Mouse (Mus musculus): Measurements from ENCODE around the gene Klri2.
"Not testable (repeated sequence)": the region's sequence is repeated elsewhere in the genome, so short reads cannot be mapped to it uniquely, and the experiment has no call there.

Gene Klri2

DNA sequence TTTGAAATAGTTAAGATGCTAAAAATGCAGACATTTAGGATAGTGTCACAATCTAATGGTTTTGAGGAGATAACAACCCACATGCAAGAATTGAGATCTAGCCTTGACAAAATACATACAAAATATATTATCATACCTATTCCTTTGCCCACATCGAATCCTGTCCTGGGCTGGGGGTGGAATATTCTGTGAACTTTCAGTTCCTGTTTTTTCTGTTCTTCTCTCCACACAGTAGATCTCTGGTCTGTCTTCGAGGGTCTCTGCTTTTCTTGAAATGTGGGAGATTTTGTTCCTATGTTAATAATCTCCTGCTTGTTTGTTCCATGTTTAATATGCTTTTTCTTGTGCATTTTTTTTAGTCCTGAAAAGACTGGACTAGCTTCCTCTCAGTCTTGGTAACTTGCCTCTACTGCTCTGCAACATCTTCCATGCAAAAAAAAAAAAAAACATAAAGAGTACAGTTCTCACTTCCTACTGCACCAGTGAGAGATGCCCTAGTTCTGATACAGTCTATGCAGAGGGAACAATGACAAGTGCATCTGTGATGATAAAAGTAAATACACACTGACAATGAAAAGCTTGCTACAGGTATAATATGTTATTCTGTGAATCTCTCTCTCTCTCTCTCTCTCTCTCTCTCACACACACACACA, at the start of gene Klri2:
Gene Klri2, minus strand, starts transcription at position 416 of the 653 bp plus-strand sequence.
- no peak for DNase-seq

DNA sequence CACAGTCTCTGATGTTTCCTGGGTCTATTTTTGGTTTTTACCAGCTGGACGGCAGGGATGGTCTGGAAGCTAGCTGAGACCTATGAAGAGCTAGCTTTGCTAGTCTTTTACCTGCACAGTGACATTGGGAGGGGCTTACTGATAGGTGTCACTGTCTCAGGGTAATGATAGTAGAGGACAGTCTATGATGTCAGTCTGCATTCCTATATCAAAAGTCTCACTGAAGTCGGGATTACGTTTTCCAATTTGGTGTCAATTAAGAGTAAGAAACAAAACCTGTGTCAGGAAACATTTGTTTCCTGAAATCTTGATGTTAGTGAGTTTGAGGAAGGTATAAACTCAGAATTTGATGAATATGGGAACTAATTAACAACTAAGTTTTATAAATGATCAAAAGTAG, 43.9 kb upstream of the Klri2 start, which contains the start of gene Gm156:
Gene Gm156, minus strand, starts transcription at position 101 of the 400 bp plus-strand sequence.
- not testable (repeated sequence) for DNase-seq

DNA sequence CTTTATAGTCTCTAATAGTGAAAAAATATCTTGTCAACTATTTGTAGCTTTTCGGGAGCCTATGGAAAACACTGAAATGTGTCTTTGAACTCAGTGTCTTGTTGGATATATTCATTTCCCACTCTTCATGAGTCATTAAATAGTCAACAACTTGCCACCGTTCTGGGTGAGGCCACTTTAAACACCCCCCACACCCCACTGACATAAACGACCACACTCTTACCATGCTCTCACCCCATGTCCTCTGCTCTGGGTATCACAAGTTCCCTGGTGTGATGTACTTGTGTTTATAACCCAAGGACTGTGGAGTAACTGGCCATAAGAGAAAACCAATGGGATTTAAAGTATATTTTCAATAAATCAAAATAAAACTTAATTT, 7.4 kb upstream of the Klri2 start:
- DNase-seq, result no peak

DNA sequence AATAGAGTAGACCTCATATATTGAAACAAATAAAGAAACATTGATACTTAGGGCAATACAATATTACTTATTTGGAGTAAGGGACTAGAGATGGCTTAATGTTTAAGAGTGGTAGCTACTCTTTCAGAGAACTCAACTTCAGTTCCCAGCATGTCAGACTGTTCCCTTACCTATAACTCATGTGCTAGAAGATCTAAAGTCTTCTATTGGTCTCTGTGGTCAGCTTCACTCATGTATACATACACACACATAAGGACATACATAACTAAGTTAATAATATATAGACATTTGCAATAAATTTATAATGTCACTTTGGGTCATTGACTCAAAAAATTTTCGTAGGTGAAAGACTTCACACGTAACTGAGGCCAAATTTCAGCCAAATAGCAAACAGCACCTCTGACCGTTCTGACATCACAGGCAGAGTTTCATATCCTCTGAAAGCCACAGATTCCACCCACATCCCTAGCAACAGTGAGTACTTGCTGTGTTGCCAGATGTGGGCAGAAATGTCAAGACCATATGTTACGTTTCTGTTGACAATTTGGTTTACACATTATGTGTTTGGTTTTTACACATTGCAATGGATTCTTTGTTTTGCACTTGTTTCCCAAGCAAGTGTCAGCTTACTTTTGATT, 6.9 kb upstream of the Klri2 start:
- DNase-seq, result no peak

DNA sequence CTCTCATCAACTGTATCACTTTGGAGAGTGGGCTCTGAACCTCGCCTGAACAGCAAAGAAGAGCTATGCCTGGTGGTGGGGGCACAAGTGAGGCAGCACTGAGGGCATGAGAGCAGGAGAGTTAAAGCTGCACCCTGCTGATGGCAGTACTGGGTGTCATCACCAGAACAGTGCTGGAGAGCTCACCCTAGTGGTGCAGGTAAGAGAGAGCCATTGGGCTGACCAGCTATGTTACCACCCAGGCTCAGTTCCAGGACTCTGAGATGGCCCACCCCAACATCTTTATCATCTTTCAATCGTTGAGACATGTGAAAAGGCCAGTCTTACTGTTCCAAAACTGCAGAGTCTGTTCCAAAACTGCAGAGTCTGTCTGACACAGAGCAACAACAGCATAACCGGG, 5.9 kb upstream of the Klri2 start:
- DNase-seq, result no peak

DNA sequence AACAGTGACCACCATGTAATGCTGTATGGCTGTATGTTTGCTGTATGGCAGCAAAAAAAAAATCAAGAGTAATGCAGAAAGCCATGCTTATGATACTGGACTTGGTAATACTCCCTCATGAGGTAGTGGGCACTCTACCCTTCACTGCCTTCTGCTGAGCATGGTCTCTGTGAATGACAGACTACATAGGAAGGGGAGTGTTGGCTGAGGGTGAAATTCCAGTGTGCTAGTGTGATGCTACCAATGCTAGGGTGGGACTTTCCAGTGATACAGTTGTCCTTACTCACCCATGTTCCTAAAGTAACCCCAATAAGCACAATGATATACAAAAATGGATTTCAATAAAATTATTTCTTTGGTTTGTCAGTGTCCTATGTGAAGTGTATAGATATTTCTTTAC, 3.9 kb downstream of the Klri2 start:
- no peak for DNase-seq

DNA sequence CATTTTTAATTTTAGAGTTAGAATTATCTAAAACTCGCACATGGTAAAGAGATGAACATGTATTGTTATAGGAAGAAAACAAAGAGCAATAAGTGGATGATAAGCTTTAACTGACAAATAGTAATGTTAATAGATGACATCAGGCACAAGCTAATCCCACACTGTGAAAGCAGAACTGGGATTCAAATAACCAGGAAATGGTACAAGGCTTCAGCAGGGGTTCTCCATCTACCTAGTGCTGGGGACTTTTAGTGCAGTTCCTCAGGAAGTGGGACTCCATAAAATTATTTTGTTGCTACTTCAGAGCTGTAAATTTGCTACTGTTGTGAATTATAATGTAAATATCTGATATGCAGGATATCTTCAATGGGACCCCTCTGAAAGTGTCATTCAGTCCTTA, 13.0 kb downstream of the Klri2 start:
- no peak for DNase-seq

DNA sequence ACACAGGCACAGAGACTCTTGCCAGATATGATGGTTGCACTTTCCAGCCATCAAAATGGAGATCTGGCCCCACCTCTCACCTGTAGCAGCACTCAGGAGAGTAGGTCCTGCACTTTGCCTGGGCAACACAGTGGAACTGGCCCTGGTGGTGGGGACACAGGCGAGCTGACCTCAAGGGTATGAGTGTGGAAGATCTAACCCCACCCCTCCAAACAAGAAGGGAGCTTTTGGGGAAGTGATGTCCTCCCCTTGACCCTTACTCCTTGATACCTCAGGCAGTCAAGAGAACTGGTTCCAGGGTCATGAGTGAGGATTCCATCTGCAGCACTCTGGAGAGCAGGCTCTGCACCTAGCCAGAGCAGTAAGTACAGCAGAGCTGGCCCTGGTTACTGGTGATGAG, 18.9 kb downstream of the Klri2 start:
- DNase-seq, result no peak

DNA sequence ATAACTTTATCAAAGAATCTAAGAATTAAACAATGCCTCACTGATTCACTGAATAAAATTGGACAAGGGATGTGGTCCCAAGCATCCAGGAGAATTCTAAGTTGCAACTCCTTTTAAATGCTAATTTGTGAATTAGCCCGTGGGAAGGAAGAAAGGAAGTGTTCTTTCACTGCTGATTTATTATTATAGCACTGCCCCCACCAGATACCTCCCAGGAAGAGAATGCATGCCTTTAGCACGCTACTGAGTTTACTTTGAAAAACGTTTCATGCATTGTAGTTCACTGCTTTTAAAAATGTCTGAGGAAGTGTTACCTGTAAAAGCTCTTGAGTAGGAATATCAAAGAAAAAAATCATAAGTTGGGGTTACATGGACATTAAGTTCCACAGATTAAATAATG, 19.8 kb downstream of the Klri2 start:
- DNase-seq, result no peak

DNA sequence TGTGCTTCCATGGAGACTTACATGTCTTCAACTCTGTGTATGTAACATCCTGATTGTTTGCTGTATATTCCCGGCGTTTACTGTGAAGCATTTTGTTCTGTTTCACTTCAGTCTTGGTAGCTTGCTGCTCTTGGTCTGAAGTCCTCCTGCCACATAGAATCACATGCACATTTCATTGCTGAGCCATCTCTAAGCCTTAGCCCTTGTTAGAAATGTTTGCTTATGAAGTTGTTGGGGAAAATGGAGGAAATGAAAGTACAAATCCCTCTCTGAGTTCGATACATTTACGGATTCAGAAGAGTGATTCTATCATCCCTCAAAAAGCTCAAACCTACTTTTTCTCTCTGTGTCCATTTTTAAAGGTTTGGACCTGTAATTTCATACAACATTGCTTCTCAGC, 23.3 kb downstream of the Klri2 start, which contains the start of gene Klri1:
Gene Klri1, minus strand, starts transcription at position 101 of the 400 bp plus-strand sequence.
- DNase-seq, result no peak

DNA sequence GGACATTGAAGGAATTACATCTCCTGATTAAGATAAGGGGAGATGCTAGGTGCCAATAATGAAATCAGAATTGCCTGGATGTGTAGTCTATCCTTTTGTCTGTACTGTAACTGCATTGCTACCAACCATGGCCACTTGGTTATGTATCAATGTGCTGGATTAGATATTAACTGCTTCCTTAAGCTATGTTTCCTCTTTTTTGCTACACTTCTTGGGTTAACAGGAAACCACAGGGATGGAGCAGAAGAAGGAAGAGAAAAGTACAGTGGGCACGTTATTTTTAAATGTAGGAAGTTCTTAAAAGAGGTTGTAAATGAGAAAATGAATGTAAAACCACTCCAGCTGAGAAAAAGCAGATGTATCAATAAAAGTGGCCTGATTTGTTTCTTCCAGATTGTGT, 26.7 kb downstream of the Klri2 start:
- no peak for DNase-seq

DNA sequence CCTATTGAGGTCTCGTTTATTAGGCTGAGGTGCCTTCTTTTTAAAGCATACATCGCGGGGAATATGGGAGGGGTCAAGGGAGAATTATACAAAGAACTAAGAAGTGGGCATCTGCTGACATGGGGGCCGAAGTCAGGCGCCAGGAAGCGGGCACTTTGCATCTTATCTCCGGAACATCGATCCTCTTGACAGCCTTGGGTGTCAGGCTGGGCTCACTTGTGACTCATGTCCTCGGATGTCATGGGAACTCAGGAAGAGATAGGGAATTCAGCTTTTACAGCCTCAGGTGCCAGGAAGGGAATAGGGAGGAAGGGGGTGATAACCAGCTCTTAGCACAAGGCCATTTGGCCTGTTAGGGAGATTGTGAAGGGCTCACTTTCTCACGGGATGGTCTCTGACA, 48.8 kb downstream of the Klri2 start:
- DNase-seq, result not testable (repeated sequence)

DNA sequence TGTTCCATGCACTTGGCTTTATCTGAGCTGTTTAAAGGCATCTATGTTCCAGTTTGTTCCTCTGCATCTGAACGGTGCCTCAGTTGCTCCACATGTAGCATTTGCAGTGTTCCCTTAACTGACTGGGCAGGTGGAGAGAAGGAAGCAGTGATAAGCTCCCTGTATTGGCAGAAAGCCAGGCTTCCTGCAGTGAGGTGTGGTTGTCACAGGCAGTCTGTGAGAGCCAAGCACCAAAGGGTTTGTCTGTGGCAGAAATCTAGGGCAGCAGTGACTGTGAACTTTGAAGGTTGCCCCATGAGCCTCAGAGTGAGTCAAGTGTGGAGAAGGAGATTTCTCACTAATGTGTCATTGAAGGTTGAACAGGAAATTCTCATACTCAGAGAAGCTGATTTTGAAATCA, 59.9 kb downstream of the Klri2 start:
- DNase-seq, result peak; percentile 9

Measured in kidney, postnatal 10 days (tissue).